Mouse (Mus musculus) stomach, embryonic 15.5 days (tissue): ENCODE measurements around the gene Hmgb1. TPM values are rescaled to one million over a fixed set of nuclear protein-coding genes. Genes with fewer than 3 reads are reported as not detected.
"Not testable (repeated sequence)": the region's sequence is repeated elsewhere in the genome, so short reads cannot be mapped to it uniquely, and the experiment has no call there.

Source experiments
- ATAC-seq: fragments of 200-750 bp; cut with Nextera tagmentation; 2 replicates; pipeline ENCODE4 v1.8.0; 2017; ENCODE audit warnings: low read depth, moderate number of reproducible peaks, moderate TSS enrichment; ENCODE audit not compliant: insufficient read depth, low FRiP score
- H3K27ac ChIP-seq: fragments of 300-500 bp; sonication (generic); 2 replicates; pipeline ENCODE4 v1.5.1; 2015; ENCODE audit warnings: mild to moderate bottlenecking, inconsistent platforms
- H3K27me3 ChIP-seq: fragments of 300-500 bp; sonication (generic); replicated peaks from 2 replicates; pipeline ENCODE4 v1.6.1; 2015; ENCODE audit warnings: inconsistent platforms
- H3K36me3 ChIP-seq: fragments of 300-500 bp; sonication (generic); 2 replicates; pipeline ENCODE4 v1.6.1; 2015; ENCODE audit warnings: inconsistent platforms
- H3K4me1 ChIP-seq: fragments of 300-500 bp; sonication (generic); 2 replicates; pipeline ENCODE4 v1.6.1; 2015; ENCODE audit warnings: inconsistent platforms
- H3K4me2 ChIP-seq: fragments of 300-500 bp; sonication (generic); 2 replicates; pipeline ENCODE4 v1.6.1; 2015; ENCODE audit warnings: mild to moderate bottlenecking, inconsistent platforms
- H3K4me3 ChIP-seq: fragments of 300-500 bp; sonication (generic); replicated peaks from 2 replicates; pipeline ENCODE4 v1.5.1; 2015; ENCODE audit warnings: inconsistent platforms
- H3K9ac ChIP-seq: fragments of 300-500 bp; sonication (generic); 2 replicates; pipeline ENCODE4 v1.6.1; 2015; ENCODE audit warnings: inconsistent platforms
- H3K9me3 ChIP-seq: fragments of 300-500 bp; sonication (generic); 2 replicates; pipeline ENCODE4 v1.6.1; 2016; ENCODE audit warnings: inconsistent platforms
- WGBS: fragments of 180-500 bp; shearing (Covaris S2); methylation state at CpG from one replicate; pipeline ENCODE4 v1.1.7; 2015; 5-methylcytosine and 5-hydroxymethylcytosine counted together
- polyA plus RNA-seq: library from polyadenylated mRNA; unstranded; fragments of >200 nt; fragmentation: Nextera tagmentation; extraction: Ambion mirVana; gene quantifications from 2 replicates; pipeline ENCODE4 v1.2.1, GENCODE M21; 2015

The Hmgb1 gene
- polyA plus RNA-seq, 1 experiment from 2014 or later = 1,237 TPM

DNA sequence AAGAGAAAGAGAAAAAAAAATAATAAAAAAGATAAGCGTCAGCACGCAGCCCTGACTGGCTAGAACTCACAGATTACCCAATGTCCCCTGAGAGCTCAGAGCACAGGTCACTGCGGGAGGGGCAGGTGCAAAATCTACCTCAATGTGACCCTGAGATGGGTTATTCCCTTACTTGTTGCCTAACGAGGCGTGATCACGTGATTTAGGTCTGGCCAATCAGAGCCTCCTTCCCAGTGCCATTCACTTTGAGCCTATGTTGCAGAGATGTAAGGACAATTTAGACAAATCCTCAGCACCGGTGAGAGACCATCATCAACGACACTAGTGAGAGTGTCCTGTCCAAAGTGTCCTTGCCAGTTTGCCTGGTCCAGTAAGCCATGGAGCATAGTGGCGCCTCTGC lies 44.0 kb downstream of the Hmgb1 start:
- Histone ChIP-seq H3K4me1 (0 out of 2 replicates have a peak, but pooled peaks cover 9% of the 10 kb centered on the region), H3K36me3 (no peaks in the 10 kb centered on the region), H3K4me2 (no peak overlapping the region), H3K4me3 (no peak overlapping the region), H3K9ac (no peak overlapping the region), H3K9me3 (no peaks in the 10 kb centered on the region), H3K27me3 (no peaks in the 10 kb centered on the region), H3K27ac (no peak overlapping the region)
- ATAC-seq = no peak
- 58% methylated on average over 9 of the region's 9 CpGs for whole genome bisulfite sequencing

DNA sequence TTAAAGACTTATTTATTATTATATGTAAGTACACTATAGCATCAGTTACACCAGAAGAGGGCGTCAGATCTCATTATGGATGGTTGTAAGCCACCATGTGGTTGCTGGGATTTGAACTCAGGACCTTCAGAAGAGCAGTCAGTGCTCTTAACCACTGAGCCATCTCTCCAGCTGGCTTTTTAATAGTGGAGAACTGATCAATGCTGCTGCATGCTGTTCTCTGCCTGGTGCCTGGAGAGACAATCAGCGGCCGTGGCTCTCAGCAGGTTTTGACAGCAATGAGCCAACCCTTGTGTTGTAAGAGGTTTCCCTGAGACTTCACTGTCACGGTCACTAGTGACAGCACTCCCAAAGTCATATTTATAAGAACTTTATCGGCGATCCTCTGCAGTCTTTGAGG lies 46.2 kb downstream of the Hmgb1 start:
- not testable (repeated sequence) for H3K4me1 ChIP-seq, H3K9ac ChIP-seq, ATAC-seq, H3K9me3 ChIP-seq, H3K4me2 ChIP-seq, H3K27me3 ChIP-seq, H3K27ac ChIP-seq, H3K4me3 ChIP-seq, H3K36me3 ChIP-seq
- WGBS = 87% methylated on average over 6 of the region's 6 CpGs

DNA sequence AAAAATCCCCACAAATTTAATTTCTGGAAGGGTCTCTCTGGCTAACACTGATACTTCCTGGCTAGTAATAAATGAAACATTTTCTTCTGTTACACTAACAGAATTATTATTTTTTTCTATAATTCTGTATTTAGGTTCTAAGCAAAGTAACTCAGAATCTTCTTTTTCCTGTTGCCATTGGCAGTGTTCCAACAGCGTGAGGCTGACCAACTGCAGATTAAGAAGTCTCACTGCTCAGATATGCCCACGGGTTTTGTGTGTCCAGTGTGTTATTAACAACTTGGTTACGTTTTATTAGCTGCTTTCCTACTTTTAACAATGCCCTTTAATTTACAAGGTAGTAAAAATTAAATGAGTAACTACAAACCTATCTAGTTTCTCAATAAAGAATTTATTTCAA lies 46.8 kb downstream of the Hmgb1 start:
- no peak overlapping the region for H3K4me3 ChIP-seq
- H3K4me2 ChIP-seq = no peak overlapping the region
- ATAC-seq = no peak
- no peaks in the 10 kb centered on the region for H3K9me3 ChIP-seq
- H3K4me1 ChIP-seq = no peaks in the 10 kb centered on the region
- no peaks in the 10 kb centered on the region for H3K27me3 ChIP-seq
- H3K27ac ChIP-seq = no peak overlapping the region
- H3K9ac ChIP-seq = no peak overlapping the region
- no peaks in the 10 kb centered on the region for H3K36me3 ChIP-seq
- WGBS = 43% methylated on average over 3 of the region's 3 CpGs

DNA sequence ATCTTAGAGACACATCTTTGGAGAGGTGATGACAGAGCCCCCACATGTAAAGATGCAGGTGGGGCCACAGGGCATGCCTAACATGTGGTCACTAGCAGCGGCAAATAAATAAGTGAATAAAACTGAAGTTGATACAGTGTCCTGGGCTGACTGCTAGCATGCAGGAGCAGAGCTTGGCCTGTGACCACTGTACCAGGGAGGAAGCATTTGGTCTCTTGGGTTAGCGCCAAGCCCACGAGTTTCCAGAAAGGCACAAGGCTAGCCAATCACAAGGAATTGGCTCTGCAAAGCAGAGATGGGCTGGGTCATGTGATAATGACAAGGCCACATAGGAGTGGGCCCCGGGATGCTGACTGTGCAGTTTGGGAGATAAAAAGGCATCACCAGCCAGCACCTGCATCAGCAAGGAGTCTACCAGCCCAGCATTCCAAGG lies 47.3 kb downstream of the Hmgb1 start:
- Histone ChIP-seq H3K9ac (no peak overlapping the region), H3K4me1 (no peaks in the 10 kb centered on the region), H3K9me3 (no peaks in the 10 kb centered on the region), H3K36me3 (no peaks in the 10 kb centered on the region), H3K27me3 (no peaks in the 10 kb centered on the region), H3K27ac (no peak overlapping the region), H3K4me2 (no peak overlapping the region), H3K4me3 (no peak overlapping the region)
- WGBS = 73% methylated on average over 4 of the region's 4 CpGs
- ATAC-seq = peak; percentile 94; the same call in 1 of the 2 replicates

- Histone ChIP-seq H3K36me3 (no peaks in the 10 kb centered on the region), H3K4me2 (no peak overlapping the region), H3K4me3 (no peak overlapping the region), H3K4me1 (no peaks in the 10 kb centered on the region), H3K9ac (no peak overlapping the region), H3K9me3 (no peaks in the 10 kb centered on the region), H3K27me3 (no peaks in the 10 kb centered on the region), H3K27ac (no peak overlapping the region)
- no peak for ATAC-seq
- WGBS = 78% methylated on average over 10 of the region's 10 CpGs
Measured at GRCm38 (mm10) chr5:149135455-149136354, 48.6 kb downstream of the Hmgb1 start.

GRCm38 (mm10) chr5:149134751-149135454 lies 49.4 kb downstream of the Hmgb1 start:
- H3K4me2 ChIP-seq = no peak overlapping the region
- no peak; the same call in 1 of the 2 replicates for ATAC-seq
- 71% methylated on average over 10 of the region's 10 CpGs for WGBS
- no peaks in the 10 kb centered on the region for H3K9me3 ChIP-seq
- H3K27ac ChIP-seq = no peak overlapping the region
- no peak overlapping the region for H3K4me3 ChIP-seq
- H3K9ac ChIP-seq = no peak overlapping the region
- H3K4me1 ChIP-seq = no peaks in the 10 kb centered on the region
- no peaks in the 10 kb centered on the region for H3K36me3 ChIP-seq
- no peaks in the 10 kb centered on the region for H3K27me3 ChIP-seq

GRCm38 (mm10) chr5:149128473-149128872 lies 55.8 kb downstream of the Hmgb1 start:
- H3K27ac ChIP-seq = no peak overlapping the region
- no peak overlapping the region for H3K4me3 ChIP-seq
- no peak for ATAC-seq
- no peak overlapping the region for H3K4me2 ChIP-seq
- WGBS = 53% methylated on average over 15 of the region's 15 CpGs
- no peaks in the 10 kb centered on the region for H3K27me3 ChIP-seq
- H3K36me3 ChIP-seq = no peaks in the 10 kb centered on the region
- 0 out of 2 replicates have a peak, but pooled peaks cover 3% of the 10 kb centered on the region for H3K4me1 ChIP-seq
- H3K9me3 ChIP-seq = no peaks in the 10 kb centered on the region
- H3K9ac ChIP-seq = no peak overlapping the region

- no peaks in the 10 kb centered on the region for H3K36me3 ChIP-seq
- no peak for ATAC-seq
- no peak overlapping the region for H3K4me3 ChIP-seq
- no peaks in the 10 kb centered on the region for H3K27me3 ChIP-seq
- H3K4me1 ChIP-seq = 0 out of 2 replicates have a peak, but pooled peaks cover 3% of the 10 kb centered on the region
- H3K9me3 ChIP-seq = no peaks in the 10 kb centered on the region
- H3K4me2 ChIP-seq = no peak overlapping the region
- H3K27ac ChIP-seq = no peak overlapping the region
- 87% methylated on average over 6 of the region's 6 CpGs for WGBS
- H3K9ac ChIP-seq = no peak overlapping the region
Measured at GRCm38 (mm10) chr5:149123795-149124194, 60.5 kb downstream of the Hmgb1 start.

GRCm38 (mm10) chr5:149119341-149119881 lies 64.9 kb downstream of the Hmgb1 start:
- Histone ChIP-seq H3K27me3 (no peaks in the 10 kb centered on the region), H3K4me3 (no peak overlapping the region), H3K36me3 (no peaks in the 10 kb centered on the region), H3K27ac (no peak overlapping the region), H3K9me3 (no peaks in the 10 kb centered on the region), H3K4me1 (0 out of 2 replicates have a peak, but pooled peaks cover under 1% of the 10 kb centered on the region), H3K9ac (no peak overlapping the region), H3K4me2 (no peak overlapping the region)
- ATAC-seq = no peak
- WGBS = 79% methylated on average over 16 of the region's 16 CpGs

DNA sequence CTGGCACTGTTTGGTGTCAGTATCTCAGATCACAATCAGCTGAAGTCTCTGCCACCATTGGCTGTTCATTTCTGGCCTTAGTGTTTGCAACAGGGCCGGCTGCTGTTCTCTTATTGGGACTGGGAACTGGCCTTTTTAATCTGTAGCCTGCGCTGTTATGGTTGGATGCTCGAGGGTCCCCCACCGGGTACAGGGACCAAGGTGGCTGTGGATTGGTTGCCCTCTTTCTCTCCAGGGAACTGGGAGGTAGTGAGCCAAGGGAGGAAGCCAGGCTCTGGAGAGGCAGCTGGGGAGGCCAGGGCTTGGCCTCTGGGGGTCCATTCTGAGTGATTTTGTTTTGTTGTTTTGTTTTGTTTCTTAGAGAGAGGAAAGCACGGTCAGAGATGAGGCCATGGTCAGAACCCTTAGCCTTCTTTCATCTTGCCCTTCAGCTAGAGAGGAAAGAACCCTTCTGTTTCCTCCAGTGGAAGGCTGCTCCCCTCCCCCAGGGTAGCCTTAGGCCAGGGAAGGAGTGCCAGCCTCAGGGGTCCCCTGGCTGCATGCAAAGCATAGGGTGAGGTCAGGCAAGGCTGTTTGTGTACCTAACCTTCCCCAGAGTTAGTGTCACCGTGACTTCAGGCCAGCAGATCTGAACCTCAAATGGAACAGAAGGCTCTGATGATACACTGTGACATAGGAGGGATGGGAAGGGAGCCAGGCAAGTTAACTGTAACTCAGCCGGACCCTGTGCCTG lies 66.3 kb downstream of the Hmgb1 start:
- Histone ChIP-seq H3K27ac (no peak overlapping the region), H3K4me1 (no peaks in the 10 kb centered on the region), H3K9ac (no peak overlapping the region), H3K4me2 (no peak overlapping the region), H3K4me3 (no peak overlapping the region), H3K9me3 (no peaks in the 10 kb centered on the region), H3K36me3 (no peaks in the 10 kb centered on the region), H3K27me3 (no peaks in the 10 kb centered on the region)
- WGBS = 47% methylated on average over 7 of the region's 7 CpGs
- ATAC-seq = no peak

GRCm38 (mm10) chr5:149114587-149114986 lies 69.7 kb downstream of the Hmgb1 start:
- Histone ChIP-seq H3K27me3 (no peaks in the 10 kb centered on the region), H3K27ac (no peak overlapping the region), H3K9me3 (no peaks in the 10 kb centered on the region), H3K36me3 (no peaks in the 10 kb centered on the region), H3K4me2 (no peak overlapping the region), H3K4me1 (no peaks in the 10 kb centered on the region), H3K4me3 (no peak overlapping the region), H3K9ac (no peak overlapping the region)
- WGBS = 66% methylated on average over 9 of the region's 9 CpGs
- ATAC-seq = no peak
